Mouse (Mus musculus) midbrain, postnatal 0 days (tissue): ENCODE results near the gene Hinfp. TPM values are rescaled to one million over a fixed set of nuclear protein-coding genes. Genes with fewer than 3 reads are reported as not detected.

Experiments used
- ATAC-seq: fragments of 200-750 bp; cut with Nextera tagmentation; 2 replicates; pipeline ENCODE4 v1.8.0; 2017; ENCODE audit warnings: moderate number of reproducible peaks, mild to moderate bottlenecking, moderate TSS enrichment, moderate library complexity; ENCODE audit not compliant: low FRiP score
- DNase-seq: peaks from one replicate; pipeline ENCODE4 v3.0.0-alpha.2; 2015; ENCODE audit warnings: low spot score
- H3K27ac ChIP-seq: fragments of 300-500 bp; sonication (generic); 2 replicates; pipeline ENCODE4 v1.5.1; 2014; ENCODE audit warnings: low read depth, mild to moderate bottlenecking, low read length, mixed read lengths
- H3K27me3 ChIP-seq: fragments of 300-500 bp; sonication (generic); 2 replicates; pipeline ENCODE4 v1.6.1; 2014; ENCODE audit warnings: low read length, control low read depth, mixed read lengths; ENCODE audit not compliant: insufficient read depth
- H3K36me3 ChIP-seq: fragments of 300-500 bp; sonication (generic); 2 replicates; pipeline ENCODE4 v1.6.1; 2014; ENCODE audit warnings: low read length, control low read depth, mixed read lengths; ENCODE audit not compliant: insufficient read depth
- H3K4me1 ChIP-seq: fragments of 300-500 bp; sonication (generic); 2 replicates; pipeline ENCODE4 v1.6.1; 2014; ENCODE audit warnings: mild to moderate bottlenecking, control low read depth, antibody characterized with exemption, low read length, mixed read lengths; ENCODE audit not compliant: insufficient read depth
- H3K4me2 ChIP-seq: fragments of 300-500 bp; sonication (generic); 2 replicates; pipeline ENCODE4 v1.6.1; 2014; ENCODE audit warnings: low read depth, mild to moderate bottlenecking, low read length, mixed read lengths; ENCODE audit not compliant: poor library complexity, severe bottlenecking
- H3K4me3 ChIP-seq: fragments of 300-500 bp; sonication (generic); 2 replicates; pipeline ENCODE4 v1.5.1; 2014; ENCODE audit warnings: low read depth, mild to moderate bottlenecking, low read length, moderate library complexity
- H3K9ac ChIP-seq: fragments of 300-500 bp; sonication (generic); replicated peaks from 2 replicates; pipeline ENCODE4 v1.6.1; 2014; ENCODE audit warnings: mild to moderate bottlenecking, low read length, moderate library complexity, mixed read lengths; ENCODE audit not compliant: poor library complexity, severe bottlenecking
- H3K9me3 ChIP-seq: fragments of 300-500 bp; sonication (generic); 2 replicates; pipeline ENCODE4 v1.6.1; 2016; ENCODE audit warnings: low read length, control low read depth
- CTCF ChIP-seq: IDR thresholded peaks from 2 replicates; pipeline ENCODE4 v1.5.1; 2016; ENCODE audit warnings: antibody characterized with exemption, mild to moderate bottlenecking
- WGBS: fragments of 180-500 bp; shearing (Covaris S2); extraction: QIAGEN DNeasy Blood & Tissue Kit; methylation state at CpG from one replicate; pipeline ENCODE4 v1.1.7; 2014; 5-methylcytosine and 5-hydroxymethylcytosine counted together
- polyA plus RNA-seq: library from polyadenylated mRNA; unstranded; fragments of >200 nt; fragmentation: Nextera tagmentation; extraction: Ambion mirVana; gene quantifications from 2 replicates; pipeline ENCODE4 v1.2.1, GENCODE M21; 2015
- total RNA-seq: library from RNA; depleted of rRNA; stranded (reverse); fragments of >200 nt; gene quantifications from 2 replicates; pipeline ENCODE4 v1.2.3, GENCODE M21; 2014

Gene Hinfp
- total and polyA plus RNA-seq, 2 experiments from 2014 or later: 15.2 to 21.8 TPM

DNA sequence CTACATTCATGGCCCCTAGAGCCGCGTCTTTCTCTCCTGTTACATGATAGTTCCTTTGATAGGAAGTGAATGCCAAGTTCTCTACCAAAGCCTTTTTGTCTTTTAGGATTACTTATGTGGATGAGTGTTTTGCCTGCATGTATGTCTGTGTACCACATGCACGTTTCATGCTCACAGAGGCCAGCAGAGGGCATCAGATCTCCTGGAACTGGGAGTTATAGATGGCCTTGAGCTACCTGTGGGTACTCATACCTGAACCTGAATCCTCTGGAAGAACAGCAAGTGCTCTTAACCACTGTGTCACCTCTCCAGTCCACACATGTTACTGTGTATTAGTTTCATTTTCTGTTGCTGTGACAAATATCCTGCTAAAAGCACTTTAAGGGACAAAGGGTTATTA lies 13.0 kb downstream of the Hinfp start:
- ATAC-seq: no peak
- Histone ChIP-seq H3K9ac (no peak overlapping the region), H3K27me3 (no peaks in the 10 kb centered on the region), H3K36me3 (peaks cover 34% of the 10 kb centered on the region), H3K27ac (no peak overlapping the region), H3K9me3 (no peaks in the 10 kb centered on the region), H3K4me2 (no peak overlapping the region), H3K4me3 (no peak overlapping the region), H3K4me1 (peaks cover 5% of the 10 kb centered on the region; the same call in 1 of the 2 replicates)
- 72% methylated on average over 3 of the region's 3 CpGs for WGBS
- TF ChIP-seq CTCF: peak; percentile 76
- DNase-seq: peak; percentile 69

DNA sequence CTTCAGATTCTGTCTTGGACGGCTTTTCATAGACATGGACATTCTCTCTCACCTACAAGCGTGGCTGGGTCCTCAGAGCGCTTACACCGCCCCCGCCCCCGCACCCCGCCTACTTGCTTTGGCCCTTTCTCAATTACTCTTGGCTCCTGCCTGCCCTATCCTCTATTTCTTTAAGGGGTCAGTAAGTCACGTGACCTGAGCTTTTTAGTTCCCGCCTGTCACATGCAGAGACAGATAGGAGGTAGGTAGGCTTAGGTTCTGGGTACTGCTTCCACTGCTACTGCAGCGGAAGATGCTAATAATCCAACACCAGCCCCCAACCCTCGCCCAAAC lies 16.5 kb downstream of the Hinfp start:
- ATAC-seq: no peak
- H3K27ac ChIP-seq: peak overlapping the region; percentile 82; the same call in 1 of the 2 replicates
- peaks cover 8% of the 10 kb centered on the region; the same call in 1 of the 2 replicates for H3K4me1 ChIP-seq
- H3K9ac ChIP-seq: peak overlapping the region; percentile 87
- H3K4me2 ChIP-seq: peak overlapping the region; percentile 94
- no peak for TF ChIP-seq CTCF
- 8% methylated on average over 11 of the region's 11 CpGs for WGBS
- no peaks in the 10 kb centered on the region for H3K27me3 ChIP-seq
- no peaks in the 10 kb centered on the region for H3K9me3 ChIP-seq
- peak; percentile 20 for DNase-seq
- H3K4me3 ChIP-seq: peak overlapping the region; percentile 90
- H3K36me3 ChIP-seq: peaks cover 9% of the 10 kb centered on the region; the same call in 1 of the 2 replicates

DNA sequence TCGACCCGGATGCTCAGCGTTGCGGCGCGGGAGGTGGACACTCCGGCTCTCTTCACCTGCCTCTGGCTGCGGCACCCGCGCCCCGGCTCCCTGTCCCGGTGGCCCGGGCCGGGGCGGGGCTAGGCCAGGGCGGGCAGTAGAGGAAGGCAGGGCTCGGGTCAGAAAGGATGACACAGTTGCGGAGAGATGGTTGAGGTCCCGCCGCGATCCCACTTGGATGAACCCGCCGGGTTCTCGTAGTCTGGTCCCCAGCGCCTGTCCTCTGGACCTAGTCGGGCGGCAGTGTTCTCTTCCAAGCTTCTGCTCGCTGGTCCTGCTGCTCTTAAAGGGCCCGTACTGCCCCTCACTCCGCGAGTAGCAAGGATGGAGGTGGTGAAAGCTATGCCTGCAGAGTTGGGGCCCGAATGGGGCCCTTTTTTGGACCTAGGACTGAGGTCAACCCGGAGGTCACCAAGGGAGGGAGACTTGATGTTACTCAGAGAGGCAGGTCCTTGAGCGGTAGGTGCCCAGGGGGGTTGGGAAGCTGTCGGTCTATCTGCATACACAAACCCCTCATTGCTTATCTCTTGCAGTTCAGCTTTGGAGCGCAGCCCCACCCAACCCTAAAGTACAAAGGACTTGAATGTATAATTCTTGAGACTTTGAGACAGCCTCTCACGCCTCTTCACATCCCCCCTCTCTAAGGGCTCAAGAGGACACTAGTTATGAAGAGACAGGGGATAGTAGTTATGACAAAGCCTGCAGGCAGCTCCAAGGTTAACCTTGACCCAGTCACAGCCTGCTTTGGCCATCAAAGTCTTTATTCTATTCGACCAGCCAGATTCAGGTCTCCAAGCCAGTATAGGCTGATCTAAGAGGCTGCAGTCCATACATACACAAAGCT lies 17.2 kb downstream of the Hinfp start, which contains the start of gene Abcg4:
Gene Abcg4, minus strand, starts transcription at position 540 of the 883 bp plus-strand sequence.
- peak within 1 kb of the TSS; percentile 82 for H3K27ac ChIP-seq
- peak; percentile 65 for DNase-seq
- H3K9ac ChIP-seq: peak within 1 kb of the TSS; percentile 87
- WGBS: under 1% methylated on average over 38 of the region's 38 CpGs
- H3K4me1 ChIP-seq: peaks cover 8% of the 10 kb centered on the region; the same call in 1 of the 2 replicates
- H3K4me2 ChIP-seq: peak within 1 kb of the TSS; percentile 94
- peak; percentile 73 for ATAC-seq
- H3K36me3 ChIP-seq: peaks cover 9% of the 10 kb centered on the region; the same call in 1 of the 2 replicates
- H3K9me3 ChIP-seq: no peaks in the 10 kb centered on the region
- H3K4me3 ChIP-seq: peak within 1 kb of the TSS; percentile 90
- TF ChIP-seq CTCF: no peak
- no peaks in the 10 kb centered on the region for H3K27me3 ChIP-seq

DNA sequence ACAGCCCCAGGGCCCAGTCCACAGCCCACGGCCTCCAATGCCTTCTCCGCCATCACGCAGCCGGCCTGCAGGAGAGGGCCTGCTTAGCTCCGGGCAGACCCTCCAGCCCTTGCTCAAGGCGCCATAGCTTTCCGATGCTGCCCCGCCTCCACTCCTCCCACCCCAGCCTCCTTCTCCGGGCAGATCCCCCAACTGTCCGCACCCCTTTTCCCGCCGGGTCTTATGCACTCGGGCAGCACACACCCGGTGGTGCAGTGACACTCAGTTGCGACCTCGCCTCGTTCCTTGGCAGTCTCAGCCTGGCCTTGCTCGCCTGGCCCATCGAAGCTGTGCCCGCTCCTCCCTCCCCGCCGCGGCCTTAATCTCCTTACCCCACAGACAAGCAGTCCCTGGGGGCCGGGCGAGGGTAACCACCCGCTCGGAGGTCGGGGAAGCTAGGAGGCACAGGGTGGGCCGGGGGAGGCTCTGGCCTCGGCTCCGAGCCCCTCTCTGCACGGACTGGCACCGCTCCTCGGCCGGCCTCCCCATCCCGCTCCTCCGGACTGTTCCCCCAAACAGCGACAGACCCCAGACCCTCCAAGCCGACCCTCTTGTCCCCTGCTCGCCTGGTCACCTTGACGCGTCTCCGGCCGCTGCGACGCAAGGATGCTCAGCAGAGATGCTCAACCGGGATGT lies 17.9 kb downstream of the Hinfp start:
- TF ChIP-seq CTCF: no peak
- WGBS: under 1% methylated on average over 42 of the region's 47 CpGs
- peak overlapping the region; percentile 90 for H3K4me3 ChIP-seq
- no peaks in the 10 kb centered on the region for H3K9me3 ChIP-seq
- peak; percentile 65 for ATAC-seq
- H3K4me2 ChIP-seq: peak overlapping the region; percentile 94
- peak overlapping the region; percentile 87 for H3K9ac ChIP-seq
- H3K36me3 ChIP-seq: 0 out of 2 replicates have a peak, but pooled peaks cover 3% of the 10 kb centered on the region
- peak; percentile 53 for DNase-seq
- H3K27ac ChIP-seq: peak overlapping the region; percentile 82
- peaks cover 8% of the 10 kb centered on the region; the same call in 1 of the 2 replicates for H3K4me1 ChIP-seq
- no peaks in the 10 kb centered on the region for H3K27me3 ChIP-seq

DNA sequence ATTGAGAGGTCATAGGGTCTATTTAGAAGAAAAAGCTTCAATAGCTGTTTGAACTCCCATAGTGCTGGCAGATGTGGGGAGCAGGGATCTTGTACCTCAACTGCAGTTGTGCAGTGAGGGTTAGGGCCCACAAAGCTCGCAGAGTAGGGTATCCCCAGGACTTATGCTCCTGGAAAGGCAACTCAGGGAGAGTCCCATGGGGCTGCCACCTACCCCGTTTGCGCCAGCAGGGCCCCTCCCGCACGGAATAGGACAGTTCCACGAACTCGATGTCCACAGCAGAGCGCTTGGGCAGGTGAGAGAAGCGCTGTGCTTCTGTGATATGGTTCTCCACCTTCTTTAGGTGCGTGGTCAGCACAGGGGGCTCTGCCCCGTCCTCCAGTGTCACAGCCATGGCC lies 18.5 kb downstream of the Hinfp start:
- 0 out of 2 replicates have a peak, but pooled peaks have one; percentile 6 for ATAC-seq
- DNase-seq: no peak
- TF ChIP-seq CTCF: no peak
- WGBS: 5% methylated on average over 11 of the region's 11 CpGs
- Histone ChIP-seq H3K4me3 (peak overlapping the region; percentile 90), H3K9ac (peak overlapping the region; percentile 87), H3K36me3 (0 out of 2 replicates have a peak, but pooled peaks cover 3% of the 10 kb centered on the region), H3K4me1 (peaks cover 8% of the 10 kb centered on the region; the same call in 1 of the 2 replicates), H3K27ac (peak overlapping the region; percentile 82), H3K9me3 (no peaks in the 10 kb centered on the region), H3K4me2 (peak overlapping the region; percentile 94), H3K27me3 (no peaks in the 10 kb centered on the region)
